Mouse (Mus musculus) liver, embryonic 11.5 days (tissue): ENCODE data around the gene Efcab10. TPM values are rescaled to one million over a fixed set of nuclear protein-coding genes. Genes with fewer than 3 reads are reported as not detected.

Source experiments
- ATAC-seq: fragments of 200-750 bp; cut with Nextera tagmentation; replicated peaks from 2 replicates; pipeline ENCODE4 v1.8.0; 2017; ENCODE audit warnings: moderate number of reproducible peaks, mild to moderate bottlenecking, moderate TSS enrichment, moderate library complexity; ENCODE audit not compliant: low FRiP score
- DNase-seq: peaks from one replicate; pipeline ENCODE4 v3.0.0-alpha.2; 2017; ENCODE audit warnings: low spot score
- H3K27ac ChIP-seq: fragments of 300-500 bp; sonication (generic); 2 replicates; pipeline ENCODE4 v1.5.1; 2014; ENCODE audit warnings: mild to moderate bottlenecking, low read depth, low read length, control low read depth
- H3K27me3 ChIP-seq: fragments of 300-500 bp; sonication (generic); replicated peaks from 2 replicates; pipeline ENCODE4 v1.6.1; 2014; ENCODE audit warnings: low read length, mixed read lengths; ENCODE audit not compliant: control insufficient read depth, insufficient read depth
- H3K36me3 ChIP-seq: fragments of 300-500 bp; sonication (generic); 2 replicates; pipeline ENCODE4 v1.6.1; 2014; ENCODE audit warnings: mild to moderate bottlenecking, low read length, moderate library complexity, mixed read lengths; ENCODE audit not compliant: control insufficient read depth, insufficient read depth
- H3K4me1 ChIP-seq: fragments of 300-500 bp; sonication (generic); replicated peaks from 2 replicates; pipeline ENCODE4 v1.6.1; 2014; ENCODE audit warnings: low read length, mixed read lengths; ENCODE audit not compliant: control insufficient read depth, insufficient read depth
- H3K4me2 ChIP-seq: fragments of 300-500 bp; sonication (generic); 2 replicates; pipeline ENCODE4 v1.6.1; 2014; ENCODE audit warnings: mild to moderate bottlenecking, control low read depth, moderate library complexity
- H3K4me3 ChIP-seq: fragments of 300-500 bp; sonication (generic); 2 replicates; pipeline ENCODE4 v1.5.1; 2014; ENCODE audit warnings: low read depth, low read length, control low read depth
- H3K9ac ChIP-seq: fragments of 300-500 bp; sonication (generic); 2 replicates; pipeline ENCODE4 v1.6.1; 2014; ENCODE audit warnings: low read depth, low read length, control low read depth
- H3K9me3 ChIP-seq: fragments of 300-500 bp; sonication (generic); 2 replicates; pipeline ENCODE4 v1.6.1; 2016; ENCODE audit warnings: low read length, inconsistent platforms, mixed read lengths; ENCODE audit not compliant: control insufficient read depth
- WGBS: fragments of 180-500 bp; shearing (Covaris S2); extraction: QIAGEN DNeasy Blood & Tissue Kit; methylation state at CpG from one replicate; pipeline ENCODE4 v1.1.7; 2014; 5-methylcytosine and 5-hydroxymethylcytosine counted together
- polyA plus RNA-seq: library from polyadenylated mRNA; unstranded; fragments of >200 nt; fragmentation: Nextera tagmentation; extraction: Ambion mirVana; gene quantifications from 2 replicates; pipeline ENCODE4 v1.2.1, GENCODE M21; 2014

Efcab10 gene
- polyA plus RNA-seq = not detected in 2 replicates

DNA sequence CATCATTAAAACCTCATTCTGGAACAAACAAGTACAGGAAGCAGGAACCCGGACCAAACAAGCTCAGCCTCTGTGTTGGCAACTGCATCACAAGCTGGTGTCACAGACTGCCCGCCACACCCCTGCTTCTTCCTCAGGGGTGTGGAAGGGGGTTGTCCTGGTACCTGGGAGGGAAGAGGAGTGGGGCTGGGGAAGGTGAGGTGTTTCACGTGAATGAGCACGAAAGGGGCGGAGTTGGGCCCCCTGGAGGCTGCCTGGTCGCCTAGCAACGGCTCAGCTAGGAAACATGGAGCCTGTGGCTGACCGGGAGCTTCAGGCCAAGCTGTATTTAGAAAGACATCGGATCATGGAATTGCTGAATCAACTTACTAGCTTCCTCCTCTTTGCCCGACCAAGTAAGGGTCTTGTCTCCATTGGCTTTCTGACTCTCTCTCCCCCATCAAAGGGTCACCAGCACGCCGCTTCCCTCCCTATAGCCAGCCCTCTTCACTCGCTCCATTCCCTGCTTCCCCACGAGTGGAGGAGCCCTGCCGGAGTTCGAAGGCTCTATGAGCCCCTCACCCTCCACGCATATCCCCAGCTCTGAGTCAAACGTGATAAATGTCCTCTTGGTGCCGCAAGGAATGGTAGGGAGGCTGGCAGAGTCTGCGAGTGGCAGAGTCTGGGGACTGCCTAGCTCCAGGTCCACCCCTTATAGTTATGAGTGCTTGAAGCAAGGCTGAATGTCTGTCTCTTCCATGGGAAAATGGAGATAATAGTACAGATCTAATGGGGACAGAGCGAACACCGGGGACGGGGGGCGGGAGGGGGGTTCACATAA, at the start of gene Efcab10:
TSS of gene Efcab10 (plus strand) at position 51 of the 820 bp plus-strand sequence.
- 23% methylated on average over 24 of the region's 24 CpGs for WGBS
- Histone ChIP-seq H3K4me2 (peak within 1 kb of the TSS; percentile 54), H3K27ac (no peak within 1 kb of the TSS), H3K36me3 (no peaks in the 10 kb centered on the region), H3K27me3 (no peaks in the 10 kb centered on the region), H3K4me3 (no peak within 1 kb of the TSS), H3K9me3 (no peaks in the 10 kb centered on the region), H3K9ac (no peak within 1 kb of the TSS), H3K4me1 (peaks cover 3% of the 10 kb centered on the region; the same call in 1 of the 2 replicates)
- DNase-seq (no peak), ATAC-seq (no peak)

DNA sequence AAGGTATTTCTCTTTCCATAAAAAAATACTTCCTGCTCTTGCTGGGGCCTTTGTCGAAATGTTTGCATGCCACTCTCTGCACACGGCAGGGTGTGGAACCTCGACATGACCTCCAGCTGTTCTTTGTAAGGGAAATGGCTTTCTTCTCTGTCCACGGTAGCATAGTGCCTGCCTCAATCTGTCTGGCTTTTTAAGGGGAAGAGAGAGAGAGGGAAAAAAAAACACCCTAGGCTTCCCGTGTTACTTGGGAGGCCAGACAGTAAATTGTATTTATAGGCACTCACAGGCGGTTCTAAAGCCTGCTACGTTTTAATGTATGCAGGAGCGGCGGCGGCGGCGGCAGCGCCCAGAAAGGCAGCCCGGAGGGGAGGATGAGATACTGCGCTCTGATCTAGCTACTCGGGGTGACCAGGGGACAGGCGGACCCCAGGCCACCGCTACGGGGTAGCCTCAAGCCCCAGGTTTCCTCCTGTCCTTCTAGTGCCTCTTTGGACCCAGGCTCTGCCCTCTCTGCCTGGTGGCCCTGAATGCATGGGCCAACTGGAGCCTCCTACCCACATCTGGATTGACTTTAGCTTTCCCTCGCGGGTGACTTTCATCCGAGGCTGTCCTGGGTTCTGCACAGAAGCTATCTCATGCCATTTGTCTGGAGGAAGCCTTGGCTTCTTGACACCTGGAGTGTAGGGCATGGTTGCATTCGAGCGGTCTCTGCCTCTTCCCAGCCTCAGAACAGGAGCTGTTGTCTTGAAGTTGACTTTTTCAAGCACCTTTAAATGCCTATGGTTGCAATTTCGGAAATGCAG, 49.5 kb upstream of the Efcab10 start:
- no peak overlapping the region for H3K9ac ChIP-seq
- H3K27me3 ChIP-seq = no peaks in the 10 kb centered on the region
- no peak for ATAC-seq
- H3K4me1 ChIP-seq = peaks cover 5% of the 10 kb centered on the region; the same call in 1 of the 2 replicates
- no peak overlapping the region for H3K4me3 ChIP-seq
- no peak for DNase-seq
- 56% methylated on average over 25 of the region's 25 CpGs for WGBS
- H3K27ac ChIP-seq = no peak overlapping the region
- peaks cover 18% of the 10 kb centered on the region for H3K36me3 ChIP-seq
- H3K4me2 ChIP-seq = peak overlapping the region; percentile 47
- H3K9me3 ChIP-seq = peaks cover 3% of the 10 kb centered on the region; the same call in 1 of the 2 replicates

DNA sequence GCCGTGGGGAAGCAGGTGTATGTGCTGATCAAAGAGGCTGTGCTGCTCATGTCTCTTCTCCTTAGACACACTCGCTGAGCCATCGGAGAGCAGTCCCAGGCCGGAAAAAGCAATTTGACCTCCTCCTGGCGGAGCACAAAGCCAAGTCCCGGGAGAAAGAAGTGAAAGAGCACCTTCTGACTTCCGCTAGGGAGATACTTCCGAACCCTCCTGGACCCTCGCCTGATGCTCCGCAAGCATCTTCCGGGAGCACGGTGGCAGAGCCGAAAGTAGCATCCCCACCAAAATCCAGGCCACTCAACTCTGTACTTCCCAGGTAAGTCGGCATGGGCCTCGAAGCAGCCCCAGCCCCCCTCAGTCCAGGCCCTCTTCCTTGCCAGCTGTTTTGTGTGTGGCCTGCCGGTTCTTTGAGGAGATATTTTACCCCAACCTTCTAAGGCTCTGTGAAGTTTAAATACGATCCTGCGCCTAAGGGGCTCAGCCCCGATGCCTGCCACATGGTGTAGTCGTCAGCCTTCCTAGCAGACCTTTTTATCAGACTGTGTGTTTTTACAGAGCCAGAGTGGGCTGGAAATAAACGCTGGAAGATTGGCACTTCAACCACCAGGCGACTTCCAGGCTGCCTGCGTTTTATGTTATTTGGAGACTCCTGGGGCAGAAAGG, 48.8 kb upstream of the Efcab10 start:
- H3K27ac ChIP-seq = no peak overlapping the region
- no peaks in the 10 kb centered on the region for H3K27me3 ChIP-seq
- DNase-seq (no peak), ATAC-seq (no peak)
- no peak overlapping the region for H3K9ac ChIP-seq
- WGBS = 61% methylated on average over 23 of the region's 23 CpGs
- H3K36me3 ChIP-seq = peaks cover 25% of the 10 kb centered on the region
- no peak overlapping the region for H3K4me3 ChIP-seq
- H3K4me1 ChIP-seq = peaks cover 5% of the 10 kb centered on the region; the same call in 1 of the 2 replicates
- H3K9me3 ChIP-seq = peaks cover 3% of the 10 kb centered on the region; the same call in 1 of the 2 replicates
- no peak overlapping the region for H3K4me2 ChIP-seq

- H3K4me3 ChIP-seq = no peak overlapping the region
- no peak for DNase-seq
- no peak overlapping the region for H3K27ac ChIP-seq
- H3K9ac ChIP-seq = no peak overlapping the region
- H3K27me3 ChIP-seq = no peaks in the 10 kb centered on the region
- WGBS = 75% methylated on average over 4 of the region's 4 CpGs
- H3K4me1 ChIP-seq = no peaks in the 10 kb centered on the region
- no peak overlapping the region for H3K4me2 ChIP-seq
- peaks cover 3% of the 10 kb centered on the region; the same call in 1 of the 2 replicates for H3K9me3 ChIP-seq
- peaks cover 16% of the 10 kb centered on the region for H3K36me3 ChIP-seq
- ATAC-seq = no peak
Measured at GRCm38 (mm10) chr12:33352671-33353070, 42.0 kb upstream of the Efcab10 start.

- DNase-seq (no peak), ATAC-seq (no peak)
- Histone ChIP-seq H3K4me2 (no peak overlapping the region), H3K4me1 (no peaks in the 10 kb centered on the region), H3K27ac (no peak overlapping the region), H3K9me3 (no peaks in the 10 kb centered on the region), H3K36me3 (peaks cover 8% of the 10 kb centered on the region), H3K4me3 (no peak overlapping the region), H3K27me3 (no peaks in the 10 kb centered on the region), H3K9ac (no peak overlapping the region)
- 89% methylated on average over 10 of the region's 10 CpGs for WGBS
Measured at GRCm38 (mm10) chr12:33358345-33358744, 36.3 kb upstream of the Efcab10 start.

DNA sequence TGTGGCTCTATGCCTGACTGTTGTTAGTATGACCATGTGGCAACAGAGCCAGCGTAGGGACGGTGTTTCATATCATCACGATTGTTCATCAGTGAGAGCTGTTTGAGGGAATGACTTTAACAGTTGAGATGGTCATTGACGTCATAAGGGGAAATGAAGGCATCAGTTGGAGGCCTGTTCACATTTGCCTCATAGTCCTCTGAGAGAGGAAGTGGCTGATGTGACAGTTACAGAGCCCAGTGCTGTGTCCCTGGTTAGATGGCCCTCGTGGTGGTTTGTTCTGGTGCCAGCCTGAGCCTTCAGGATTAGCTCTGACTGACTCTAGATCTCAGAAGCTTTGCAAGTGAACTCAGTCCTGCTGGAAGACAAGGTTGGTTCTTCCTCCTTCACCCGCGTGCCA, 35.4 kb upstream of the Efcab10 start:
- Histone ChIP-seq H3K4me2 (no peak overlapping the region), H3K4me3 (no peak overlapping the region), H3K27ac (no peak overlapping the region), H3K36me3 (peaks cover 10% of the 10 kb centered on the region), H3K9ac (no peak overlapping the region), H3K4me1 (no peaks in the 10 kb centered on the region), H3K27me3 (no peaks in the 10 kb centered on the region), H3K9me3 (no peaks in the 10 kb centered on the region)
- WGBS = 84% methylated on average over 7 of the region's 7 CpGs
- ATAC-seq = no peak
- no peak for DNase-seq

GRCm38 (mm10) chr12:33359878-33360482, 34.7 kb upstream of the Efcab10 start:
- Histone ChIP-seq H3K4me2 (no peak overlapping the region), H3K36me3 (peaks cover 10% of the 10 kb centered on the region), H3K4me1 (no peaks in the 10 kb centered on the region), H3K9me3 (no peaks in the 10 kb centered on the region), H3K9ac (no peak overlapping the region), H3K27ac (no peak overlapping the region), H3K4me3 (no peak overlapping the region), H3K27me3 (no peaks in the 10 kb centered on the region)
- ATAC-seq = no peak
- no peak for DNase-seq
- 84% methylated on average over 5 of the region's 5 CpGs for WGBS

GRCm38 (mm10) chr12:33360729-33361128, 33.9 kb upstream of the Efcab10 start:
- H3K4me3 ChIP-seq = no peak overlapping the region
- no peaks in the 10 kb centered on the region for H3K4me1 ChIP-seq
- no peak for DNase-seq
- no peak overlapping the region for H3K4me2 ChIP-seq
- ATAC-seq = no peak
- no peaks in the 10 kb centered on the region for H3K27me3 ChIP-seq
- no peak overlapping the region for H3K9ac ChIP-seq
- peaks cover 10% of the 10 kb centered on the region for H3K36me3 ChIP-seq
- 85% methylated on average over 6 of the region's 6 CpGs for WGBS
- H3K27ac ChIP-seq = no peak overlapping the region
- H3K9me3 ChIP-seq = no peaks in the 10 kb centered on the region
